Mouse (Mus musculus) stomach, postnatal 0 days (tissue): ENCODE measurements around the gene Hacl1. TPM values are rescaled to one million over a fixed set of nuclear protein-coding genes. Genes with fewer than 3 reads are reported as not detected.

Experiments
- ATAC-seq: fragments of 200-750 bp; cut with Nextera tagmentation; 2 replicates; pipeline ENCODE4 v1.8.0; 2017; ENCODE audit not compliant: low FRiP score, low TSS enrichment
- DNase-seq: peaks from one replicate; pipeline ENCODE4 v3.0.0-alpha.2; 2016; ENCODE audit warnings: low spot score
- H3K27ac ChIP-seq: fragments of 300-500 bp; sonication (generic); replicated peaks from 2 replicates; pipeline ENCODE4 v1.5.1; 2014; ENCODE audit warnings: mild to moderate bottlenecking, control low read depth
- H3K27me3 ChIP-seq: fragments of 300-500 bp; sonication (generic); 2 replicates; pipeline ENCODE4 v1.6.1; 2014; ENCODE audit warnings: low read length; ENCODE audit not compliant: control insufficient read depth, insufficient read depth
- H3K36me3 ChIP-seq: fragments of 300-500 bp; sonication (generic); 2 replicates; pipeline ENCODE4 v1.6.1; 2014; ENCODE audit warnings: low read length, mixed read lengths; ENCODE audit not compliant: control insufficient read depth, insufficient read depth
- H3K4me1 ChIP-seq: fragments of 300-500 bp; sonication (generic); replicated peaks from 2 replicates; pipeline ENCODE4 v1.6.1; 2014; ENCODE audit warnings: antibody characterized with exemption; ENCODE audit not compliant: control insufficient read depth, insufficient read depth
- H3K4me2 ChIP-seq: fragments of 300-500 bp; sonication (generic); replicated peaks from 2 replicates; pipeline ENCODE4 v1.6.1; 2014; ENCODE audit warnings: low read depth, mild to moderate bottlenecking, control low read depth, moderate library complexity
- H3K4me3 ChIP-seq: fragments of 300-500 bp; sonication (generic); 2 replicates; pipeline ENCODE4 v1.5.1; 2014; ENCODE audit warnings: low read depth, low read length, control low read depth
- H3K9ac ChIP-seq: fragments of 300-500 bp; sonication (generic); 2 replicates; pipeline ENCODE4 v1.6.1; 2014; ENCODE audit warnings: mild to moderate bottlenecking, low read length, control low read depth, mixed read lengths
- H3K9me3 ChIP-seq: fragments of 300-500 bp; sonication (generic); 2 replicates; pipeline ENCODE4 v1.6.1; 2016; ENCODE audit warnings: low read length; ENCODE audit not compliant: control insufficient read depth
- CTCF ChIP-seq: IDR thresholded peaks from 2 replicates; pipeline ENCODE4 v1.5.1; 2016; ENCODE audit warnings: antibody characterized with exemption, low read depth, mild to moderate bottlenecking, moderate library complexity
- EP300 ChIP-seq: optimal IDR thresholded peaks from 2 replicates; pipeline ENCODE3; 2016; ENCODE audit warnings: antibody characterized with exemption
- WGBS: fragments of 180-500 bp; shearing (Covaris S2); extraction: QIAGEN DNeasy Blood & Tissue Kit; methylation state at CpG from one replicate; pipeline ENCODE4 v1.1.7; 2014; 5-methylcytosine and 5-hydroxymethylcytosine counted together
- polyA plus RNA-seq: library from polyadenylated mRNA; unstranded; fragments of >200 nt; fragmentation: Nextera tagmentation; extraction: Ambion mirVana; gene quantifications from 2 replicates; pipeline ENCODE4 v1.2.1, GENCODE M21; 2015

Gene Hacl1
- polyA plus RNA-seq, 1 experiment from 2014 or later = 10.9 TPM

DNA sequence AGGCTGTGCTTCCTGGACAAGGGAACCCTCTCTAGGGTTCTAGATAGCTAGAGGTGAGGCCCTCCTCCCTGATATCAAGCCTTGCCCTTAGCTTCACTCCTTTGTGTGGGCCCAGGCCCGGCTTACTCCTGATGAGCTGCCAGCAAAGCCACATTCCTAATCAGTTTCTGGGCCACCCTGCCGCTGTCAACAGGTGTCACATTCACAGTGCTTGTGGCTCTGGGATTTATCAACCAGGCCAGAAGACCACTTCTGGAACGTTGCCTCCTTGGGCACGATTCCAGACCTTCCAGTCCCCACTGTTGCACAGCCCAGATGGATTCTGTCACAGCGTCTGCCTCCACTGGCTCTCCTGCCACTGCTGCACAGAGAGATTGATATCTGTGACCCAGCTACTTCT lies 80.2 kb downstream of the Hacl1 start:
- H3K36me3 ChIP-seq = no peaks in the 10 kb centered on the region
- H3K4me1 ChIP-seq = no peaks in the 10 kb centered on the region; the same call in 1 of the 2 replicates
- WGBS = 22% methylated on average over 5 of the region's 5 CpGs
- no peaks in the 10 kb centered on the region for H3K9me3 ChIP-seq
- H3K9ac ChIP-seq = no peak overlapping the region
- no peak overlapping the region for H3K27ac ChIP-seq
- peak; percentile 24 for DNase-seq
- no peaks in the 10 kb centered on the region for H3K27me3 ChIP-seq
- peak; percentile 56; the same call in 1 of the 2 replicates for ATAC-seq
- no peak overlapping the region for H3K4me3 ChIP-seq
- TF ChIP-seq EP300 (no peak), CTCF (no peak)
- H3K4me2 ChIP-seq = no peak overlapping the region

DNA sequence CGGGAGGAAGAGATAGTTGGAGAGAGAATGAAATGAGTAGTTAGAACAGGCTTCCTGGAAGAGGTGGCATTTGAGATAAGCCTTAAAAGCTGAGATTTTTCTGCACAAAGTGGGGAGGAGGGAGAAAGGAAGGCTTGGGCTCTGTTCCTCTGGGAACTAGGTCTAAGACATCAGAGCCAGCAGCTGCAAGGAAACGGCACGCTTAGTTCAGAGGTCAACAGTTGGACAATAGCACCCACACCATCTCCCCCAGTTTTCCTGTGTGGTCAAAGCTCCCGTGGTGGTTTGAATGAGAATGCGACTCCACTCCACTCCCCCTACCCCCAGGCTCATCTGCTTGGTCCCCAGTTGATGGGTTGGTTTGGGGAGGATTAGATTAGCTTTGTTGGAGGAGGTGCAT lies 81.9 kb downstream of the Hacl1 start:
- H3K4me2 ChIP-seq = no peak overlapping the region
- H3K27ac ChIP-seq = no peak overlapping the region
- H3K36me3 ChIP-seq = no peaks in the 10 kb centered on the region
- H3K9me3 ChIP-seq = no peaks in the 10 kb centered on the region
- no peak overlapping the region for H3K9ac ChIP-seq
- H3K4me3 ChIP-seq = no peak overlapping the region
- H3K4me1 ChIP-seq = no peaks in the 10 kb centered on the region
- TF ChIP-seq CTCF = no peak
- TF ChIP-seq EP300 = no peak
- WGBS = 54% methylated on average over 5 of the region's 5 CpGs
- DNase-seq (no peak), ATAC-seq (no peak)
- H3K27me3 ChIP-seq = no peaks in the 10 kb centered on the region

DNA sequence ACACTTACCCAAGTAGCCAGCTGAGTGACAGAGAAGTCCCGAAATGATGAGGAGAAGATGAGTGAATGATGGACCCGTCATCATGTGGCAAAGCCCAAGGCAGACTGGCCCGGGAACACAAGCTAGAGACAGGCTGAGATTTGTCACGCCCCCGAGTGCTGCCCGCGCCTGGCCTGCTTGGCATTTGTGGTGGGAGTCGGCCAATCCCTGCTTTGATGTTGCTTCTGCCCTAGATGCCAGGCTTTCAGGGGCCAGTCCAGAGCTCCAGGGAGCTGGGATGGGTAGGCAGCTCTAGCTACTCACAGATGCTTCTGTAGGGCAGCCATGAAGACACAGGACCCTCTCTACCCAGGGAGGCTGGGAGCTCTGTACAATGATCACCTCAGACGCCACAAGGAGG lies 83.3 kb downstream of the Hacl1 start:
- H3K4me1 ChIP-seq = no peaks in the 10 kb centered on the region
- ATAC-seq = no peak
- WGBS = 68% methylated on average over 9 of the region's 9 CpGs
- H3K4me3 ChIP-seq = no peak overlapping the region
- H3K27me3 ChIP-seq = no peaks in the 10 kb centered on the region
- TF ChIP-seq CTCF (no peak), EP300 (no peak)
- no peaks in the 10 kb centered on the region for H3K9me3 ChIP-seq
- DNase-seq = no peak
- no peaks in the 10 kb centered on the region for H3K36me3 ChIP-seq
- H3K27ac ChIP-seq = no peak overlapping the region
- H3K9ac ChIP-seq = no peak overlapping the region
- H3K4me2 ChIP-seq = no peak overlapping the region

DNA sequence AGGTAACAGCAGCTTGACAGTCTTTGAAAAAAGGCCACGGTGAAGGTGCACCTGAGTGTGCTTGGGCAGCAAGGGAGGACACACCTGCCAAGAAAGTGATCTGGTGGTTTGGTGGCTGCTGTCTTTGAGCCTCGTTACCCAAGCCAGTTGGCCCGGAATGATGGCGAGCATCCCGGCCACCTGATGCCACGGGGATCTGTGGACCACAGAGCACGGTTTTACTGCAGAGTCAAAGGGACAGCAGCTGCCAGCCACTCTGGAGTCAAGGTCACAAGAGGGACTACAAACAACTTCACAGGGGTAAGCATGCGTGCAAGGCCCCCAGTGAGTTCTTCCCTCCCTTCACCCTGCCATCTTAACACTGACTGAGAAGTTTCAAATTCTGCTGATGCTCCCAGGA lies 83.8 kb downstream of the Hacl1 start:
- Histone ChIP-seq H3K27ac (no peak overlapping the region), H3K4me2 (no peak overlapping the region), H3K9me3 (no peaks in the 10 kb centered on the region), H3K4me3 (no peak overlapping the region), H3K9ac (no peak overlapping the region), H3K4me1 (no peaks in the 10 kb centered on the region), H3K36me3 (no peaks in the 10 kb centered on the region), H3K27me3 (no peaks in the 10 kb centered on the region)
- WGBS = 90% methylated on average over 8 of the region's 8 CpGs
- DNase-seq = no peak
- TF ChIP-seq CTCF (no peak), EP300 (no peak)
- no peak for ATAC-seq

DNA sequence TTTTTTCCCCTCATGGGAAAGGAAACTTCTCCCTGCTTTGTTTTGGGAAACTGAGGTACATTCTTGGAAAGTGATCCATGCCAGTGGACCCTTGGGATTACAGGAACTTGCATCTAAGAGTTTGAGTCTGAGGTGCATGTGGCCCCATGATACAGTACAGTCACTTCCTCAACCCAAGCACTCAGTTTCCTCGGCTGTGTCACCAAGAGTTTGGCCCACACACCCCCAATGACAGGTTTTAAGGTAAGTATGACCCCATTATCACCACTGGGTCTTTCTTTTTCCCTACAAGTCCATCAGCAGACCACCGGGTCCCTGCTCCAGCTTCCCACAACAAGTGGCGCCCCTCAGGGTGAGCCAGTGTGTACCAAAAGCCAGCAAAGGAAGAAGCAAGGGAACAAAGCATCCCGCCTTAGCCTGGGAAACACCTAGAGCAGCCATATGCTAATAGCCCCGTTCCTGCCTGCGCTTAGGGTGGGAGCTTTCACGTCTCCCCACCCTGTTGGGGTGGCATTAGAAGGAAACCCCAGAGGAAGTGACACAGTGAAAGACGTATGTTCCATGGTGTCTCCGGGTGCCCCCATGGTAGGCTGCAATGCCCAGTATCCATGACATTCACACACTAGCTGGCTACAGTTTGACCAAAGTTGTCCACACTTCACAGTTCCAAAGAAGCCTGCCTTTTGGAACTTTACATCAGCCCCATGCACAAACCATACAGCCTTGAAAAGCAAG lies 84.4 kb downstream of the Hacl1 start:
- TF ChIP-seq EP300 (no peak), CTCF (no peak)
- H3K27me3 ChIP-seq = no peaks in the 10 kb centered on the region
- no peak for ATAC-seq
- no peak overlapping the region for H3K4me3 ChIP-seq
- DNase-seq = no peak
- no peak overlapping the region for H3K4me2 ChIP-seq
- no peaks in the 10 kb centered on the region for H3K4me1 ChIP-seq
- no peak overlapping the region for H3K9ac ChIP-seq
- no peak overlapping the region for H3K27ac ChIP-seq
- H3K9me3 ChIP-seq = no peaks in the 10 kb centered on the region
- WGBS = 84% methylated on average over 9 of the region's 9 CpGs
- no peaks in the 10 kb centered on the region for H3K36me3 ChIP-seq

DNA sequence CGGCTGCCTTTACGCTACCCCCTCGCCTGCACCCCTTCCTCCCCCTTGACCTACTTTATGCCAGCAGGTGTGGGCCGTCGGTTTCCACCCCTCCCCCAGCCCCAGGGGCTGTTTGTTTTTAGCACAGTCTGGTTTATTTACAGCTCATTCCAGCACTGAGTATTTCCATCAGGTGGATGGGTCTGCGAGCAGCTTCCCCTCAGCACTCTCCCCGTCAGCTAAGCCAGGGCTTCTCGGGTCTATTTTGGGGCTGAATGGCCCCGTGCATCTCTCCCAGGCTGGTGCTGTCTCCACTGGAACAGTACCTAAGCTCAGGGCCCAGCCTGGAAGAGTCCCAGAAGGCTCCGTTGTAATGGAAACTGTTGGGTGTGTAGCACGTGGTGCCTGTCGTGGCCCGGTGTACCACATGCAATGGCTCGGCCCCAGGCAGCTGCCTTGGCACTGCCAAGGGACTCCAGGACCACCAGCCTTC lies 85.1 kb downstream of the Hacl1 start:
- no peaks in the 10 kb centered on the region for H3K4me1 ChIP-seq
- no peaks in the 10 kb centered on the region for H3K27me3 ChIP-seq
- no peak overlapping the region for H3K9ac ChIP-seq
- TF ChIP-seq CTCF (no peak), EP300 (no peak)
- no peak for DNase-seq
- H3K27ac ChIP-seq = no peak overlapping the region
- H3K9me3 ChIP-seq = no peaks in the 10 kb centered on the region
- H3K4me3 ChIP-seq = no peak overlapping the region
- 50% methylated on average over 14 of the region's 14 CpGs for WGBS
- ATAC-seq = no peak
- H3K4me2 ChIP-seq = no peak overlapping the region
- no peaks in the 10 kb centered on the region for H3K36me3 ChIP-seq
